Mouse (Mus musculus): Measurements from ENCODE around the gene Nfkb2.

The Nfkb2 gene

GRCm38 (mm10) chr19:46322996-46323572 lies 19.0 kb downstream of the Nfkb2 start:
- no peak for DNase-seq (ENCODE audit: low read depth, low spot score)

GRCm38 (mm10) chr19:46323716-46324115 lies 19.6 kb downstream of the Nfkb2 start:
- DNase-seq (ENCODE audit: low read depth, low spot score) = no peak

GRCm38 (mm10) chr19:46324366-46324765 lies 20.2 kb downstream of the Nfkb2 start:
- no peak for DNase-seq (ENCODE audit: low read depth, low spot score)

GRCm38 (mm10) chr19:46324918-46325317 lies 20.8 kb downstream of the Nfkb2 start:
- no peak for DNase-seq (ENCODE audit: low read depth, low spot score)

- DNase-seq (ENCODE audit: low read depth, low spot score) = peak; percentile 73
Measured at GRCm38 (mm10) chr19:46326019-46326755, 22.1 kb downstream of the Nfkb2 start.

DNA sequence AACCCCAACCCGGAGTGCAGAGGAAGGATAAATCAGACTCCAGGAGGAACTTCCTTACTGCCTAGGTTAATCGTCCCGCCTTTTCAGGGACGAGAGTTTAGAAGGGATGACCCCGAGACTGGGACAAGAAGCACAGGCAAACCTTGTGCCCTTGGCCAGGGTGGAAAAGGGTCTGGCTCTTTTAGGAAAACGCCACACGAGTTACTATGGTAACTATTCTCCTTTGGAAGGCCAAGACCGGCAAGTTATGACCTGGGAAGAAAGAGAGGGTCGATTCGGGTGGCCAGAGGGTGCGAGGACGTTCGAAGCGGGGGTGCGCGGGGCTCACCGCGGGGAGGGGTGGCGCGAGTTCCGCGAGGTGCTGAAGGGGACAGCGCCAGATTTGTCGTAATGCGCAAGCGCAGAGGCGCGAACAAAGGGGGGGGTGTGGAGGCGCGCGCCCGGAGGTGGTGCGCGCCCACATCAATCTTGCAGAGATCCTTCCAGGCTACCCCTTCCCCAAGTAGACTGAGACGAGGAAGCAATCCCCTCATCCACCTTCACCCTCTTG lies 22.7 kb downstream of the Nfkb2 start, which contains the start of gene Psd:
Gene Psd, minus strand, starts transcription at position 401 of the 550 bp plus-strand sequence.
- no peak for DNase-seq (ENCODE audit: low read depth, low spot score)

DNA sequence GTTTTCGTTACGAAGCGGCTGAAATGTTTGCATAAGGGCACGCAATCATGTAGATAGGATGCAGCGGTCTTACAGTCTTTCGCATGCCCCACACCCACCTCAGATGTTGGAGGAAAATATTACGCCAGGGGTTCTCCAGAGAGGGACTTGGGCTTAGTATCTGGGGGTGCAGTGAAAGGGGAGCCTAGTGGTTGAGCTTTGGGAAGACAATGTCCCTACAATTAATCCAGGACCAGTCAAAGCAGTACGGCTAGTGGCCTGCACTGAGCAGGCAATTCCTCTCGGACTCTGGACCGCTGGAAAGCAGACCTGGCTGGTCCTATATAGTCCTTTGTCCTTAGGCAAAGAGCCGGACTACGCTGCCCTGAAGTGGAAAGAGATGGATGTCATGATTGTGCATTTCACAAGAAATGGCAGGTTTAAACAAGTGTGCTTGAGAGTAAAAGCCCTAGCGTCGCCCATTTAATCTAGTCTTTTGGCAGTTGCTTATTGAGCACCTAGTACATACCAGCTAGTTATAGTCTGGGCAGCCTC lies 23.5 kb downstream of the Nfkb2 start:
- DNase-seq (ENCODE audit: low read depth, low spot score) = no peak

DNA sequence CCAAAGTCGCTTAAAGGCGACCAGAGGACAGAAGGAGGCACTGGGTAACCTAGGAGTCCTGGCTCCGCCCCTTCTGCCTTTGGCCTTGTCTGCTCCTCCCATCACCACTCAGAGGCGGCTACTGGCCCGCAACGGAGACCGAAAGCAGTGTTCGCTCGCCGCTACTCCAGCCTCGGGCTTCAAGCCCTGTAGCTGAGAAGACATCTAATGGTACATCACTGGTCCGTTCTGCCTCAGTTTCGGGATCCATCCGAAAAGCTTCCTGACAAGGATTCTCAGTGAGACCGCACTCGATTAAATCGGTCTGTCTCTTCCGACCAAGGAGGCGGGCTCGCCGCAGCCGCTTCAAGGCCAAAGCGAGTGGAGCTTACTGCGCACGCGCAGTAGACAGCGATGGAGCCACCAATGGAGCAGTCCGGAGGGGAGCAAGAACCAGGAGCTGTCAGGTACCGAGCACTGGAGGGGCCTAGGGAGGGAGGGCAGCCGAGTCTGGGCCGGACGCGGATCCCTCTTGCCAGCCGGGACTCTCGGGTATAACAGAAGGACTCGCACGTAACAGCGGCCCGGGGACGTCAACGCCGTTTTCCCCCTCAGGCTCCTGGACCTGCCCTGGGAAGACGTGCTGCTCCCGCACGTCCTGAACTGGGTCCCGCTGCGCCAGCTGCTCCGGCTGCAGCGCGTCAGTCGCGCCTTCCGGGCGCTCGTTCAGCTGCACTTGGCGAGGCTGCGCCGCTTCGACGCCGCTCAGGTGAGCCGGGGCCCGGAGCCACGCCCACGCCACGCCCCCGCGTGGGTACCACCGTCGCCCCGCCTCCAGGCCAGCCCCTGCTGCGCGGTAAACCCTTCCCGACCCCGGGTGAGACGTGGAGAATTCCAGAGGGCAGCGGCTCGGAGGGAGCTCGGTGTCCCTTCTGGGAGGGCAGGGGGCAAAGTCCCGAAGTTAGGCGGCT lies 24.2 kb downstream of the Nfkb2 start, which contains the start of gene Fbxl15:
Gene Fbxl15, plus strand, starts transcription at position 104 of the 950 bp plus-strand sequence.
- DNase-seq (ENCODE audit: low read depth, low spot score) = peak; percentile 93

DNA sequence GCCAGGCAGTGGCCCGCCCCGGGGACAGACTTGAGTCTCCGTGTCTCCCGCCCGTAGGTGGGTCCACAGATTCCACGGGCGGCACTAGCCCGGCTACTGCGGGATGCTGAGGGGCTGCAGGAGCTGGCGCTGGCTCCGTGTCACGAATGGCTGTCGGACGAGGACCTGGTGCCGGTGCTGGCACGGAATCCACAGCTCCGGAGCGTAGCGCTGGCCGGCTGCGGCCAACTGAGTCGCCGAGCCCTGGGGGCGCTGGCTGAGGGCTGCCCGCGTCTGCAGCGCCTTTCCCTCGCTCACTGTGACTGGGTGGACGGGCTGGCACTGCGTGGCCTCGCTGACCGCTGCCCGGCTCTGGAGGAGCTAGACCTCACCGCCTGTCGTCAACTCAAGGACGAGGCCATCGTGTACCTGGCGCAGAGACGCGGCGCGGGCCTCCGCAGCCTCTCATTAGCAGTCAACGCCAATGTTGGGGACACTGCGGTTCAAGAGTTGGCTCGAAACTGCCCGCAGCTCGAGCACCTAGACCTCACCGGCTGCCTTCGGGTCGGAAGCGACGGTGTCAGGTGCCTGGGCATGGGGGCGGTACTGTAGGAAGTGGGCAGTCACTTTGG lies 25.0 kb downstream of the Nfkb2 start:
- no peak for DNase-seq (ENCODE audit: low read depth, low spot score)

DNA sequence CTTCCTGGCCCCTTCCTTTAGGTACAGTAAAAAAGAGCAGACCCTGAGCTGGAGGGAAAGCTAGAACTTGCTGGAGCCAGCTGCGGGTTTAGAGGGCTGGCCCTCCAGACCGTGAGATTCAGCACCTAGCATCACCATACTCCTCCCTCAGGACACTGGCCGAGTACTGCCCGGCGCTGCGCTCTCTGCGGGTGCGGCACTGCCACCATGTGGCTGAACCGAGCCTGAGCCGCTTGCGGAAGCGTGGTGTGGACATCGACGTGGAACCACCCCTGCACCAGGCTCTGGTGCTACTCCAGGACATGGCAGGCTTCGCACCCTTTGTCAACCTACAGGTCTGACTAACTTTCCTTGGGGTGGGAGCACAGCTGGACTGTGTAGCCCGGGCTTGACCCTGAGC lies 25.8 kb downstream of the Nfkb2 start:
- no peak for DNase-seq (ENCODE audit: low read depth, low spot score)

- DNase-seq (ENCODE audit: low read depth, low spot score) = no peak
Measured at GRCm38 (mm10) chr19:46330696-46331095, 26.6 kb downstream of the Nfkb2 start.

- DNase-seq (ENCODE audit: low read depth, low spot score) = no peak
Measured at GRCm38 (mm10) chr19:46331326-46331725, 27.2 kb downstream of the Nfkb2 start.

- DNase-seq (ENCODE audit: low read depth, low spot score) = no peak
Measured at GRCm38 (mm10) chr19:46331936-46332335, 27.8 kb downstream of the Nfkb2 start.

GRCm38 (mm10) chr19:46332721-46333339 lies 28.7 kb downstream of the Nfkb2 start:
- no peak for DNase-seq (ENCODE audit: low read depth, low spot score)

GRCm38 (mm10) chr19:46333906-46334305 lies 29.8 kb downstream of the Nfkb2 start:
- DNase-seq (ENCODE audit: low read depth, low spot score) = no peak

DNA sequence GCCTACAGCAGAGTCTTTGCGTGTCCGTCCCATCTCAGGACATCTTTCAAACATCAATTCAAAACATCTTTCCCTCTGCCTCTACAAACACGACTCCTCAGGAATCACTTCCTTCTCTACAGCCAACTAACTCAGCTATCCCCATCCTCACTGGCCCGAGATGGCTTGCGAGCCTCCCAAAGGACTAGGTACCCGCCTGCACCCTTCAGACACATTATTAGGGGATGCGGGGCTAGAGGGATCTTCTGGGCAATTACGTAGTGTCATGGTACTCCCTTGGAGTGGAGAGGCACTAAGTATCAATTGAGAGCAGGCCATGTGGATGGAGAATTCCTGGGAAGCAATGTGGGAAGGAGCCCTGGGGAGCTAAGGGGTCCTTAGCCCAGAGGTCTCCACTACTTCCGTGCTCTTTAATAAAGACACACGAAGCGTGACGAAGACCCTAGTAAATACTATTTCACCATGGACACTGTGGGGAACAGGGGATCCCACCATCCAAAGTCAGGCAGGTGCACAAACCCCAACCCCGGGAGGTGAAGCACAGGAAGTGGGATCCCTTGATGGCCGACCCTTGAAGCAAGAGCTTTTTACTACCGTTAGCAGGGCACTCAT lies 33.7 kb downstream of the Nfkb2 start:
- no peak for DNase-seq (ENCODE audit: low read depth, low spot score)

GRCm38 (mm10) chr19:46338331-46338936 lies 34.3 kb downstream of the Nfkb2 start, which contains the start of gene Cuedc2:
Cuedc2 (minus strand) TSS chr19:46338702.
- peak; percentile 97 for DNase-seq (ENCODE audit: low read depth, low spot score)

- DNase-seq (ENCODE audit: low read depth, low spot score) = no peak
Measured at GRCm38 (mm10) chr19:46338942-46339286, 34.8 kb downstream of the Nfkb2 start.

DNA sequence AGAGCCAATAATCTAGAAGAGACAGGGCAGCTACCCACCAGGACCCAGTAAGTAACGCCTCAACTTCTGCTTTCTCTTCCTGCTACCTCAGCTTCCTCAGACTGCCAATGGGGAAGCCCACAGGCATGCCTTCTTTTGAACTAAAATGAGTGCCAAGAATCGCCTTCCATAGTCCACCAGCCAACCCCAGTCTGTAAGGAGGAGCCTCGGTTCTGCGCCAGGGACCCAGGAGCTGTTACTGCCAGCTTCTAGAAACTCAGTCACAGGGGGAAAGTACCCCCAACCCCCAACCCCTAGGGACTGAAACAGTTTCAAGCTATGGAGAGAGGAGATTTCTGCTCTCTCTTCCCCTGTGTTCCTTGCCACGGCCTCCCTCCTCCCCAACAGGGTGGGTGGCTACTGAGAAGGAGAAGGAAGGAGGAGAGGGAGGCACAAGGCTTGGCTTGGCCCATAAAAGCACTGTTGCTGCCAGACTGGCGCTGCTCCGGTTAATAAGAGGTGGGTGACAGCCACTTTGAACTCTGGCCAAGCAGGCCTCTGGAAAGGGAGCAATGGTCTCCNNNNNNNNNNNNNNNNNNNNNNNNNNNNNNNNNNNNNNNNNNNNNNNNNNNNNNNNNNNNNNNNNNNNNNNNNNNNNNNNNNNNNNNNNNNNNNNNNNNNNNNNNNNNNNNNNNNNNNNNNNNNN lies 35.3 kb downstream of the Nfkb2 start:
- DNase-seq (ENCODE audit: low read depth, low spot score) = no peak
